Mouse (Mus musculus) C2C12 (cell line): ENCODE data around the gene Thnsl2. TPM values are rescaled to one million over a fixed set of nuclear protein-coding genes. Genes with fewer than 3 reads are reported as not detected.

Source experiments
- H3K27me3 ChIP-seq: one replicate; pipeline ENCODE4 v1.6.1; 2011; ENCODE audit not compliant: control insufficient read depth, insufficient read depth, insufficient read length
- H3K36me3 ChIP-seq: one replicate; pipeline ENCODE4 v1.6.1; 2011; ENCODE audit not compliant: control insufficient read depth, insufficient read depth
- H3K4me3 ChIP-seq: one replicate; pipeline ENCODE4 v1.5.1; 2011; ENCODE audit warnings: mild to moderate bottlenecking, control low read depth; ENCODE audit not compliant: poor library complexity, insufficient read depth, severe bottlenecking
- H3K79me2 ChIP-seq: one replicate; pipeline ENCODE4 v1.6.1; 2011; ENCODE audit not compliant: control insufficient read depth, insufficient read depth
- H3K79me3 ChIP-seq: one replicate; pipeline ENCODE4 v1.6.1; 2011; ENCODE audit warnings: low read depth, control low read depth
- H3ac ChIP-seq: one replicate; pipeline ENCODE3; 2011; ENCODE audit warnings: low read depth; ENCODE audit not compliant: control insufficient read depth, insufficient read length
- CEBPB ChIP-seq: IDR thresholded peaks from one replicate; pipeline ENCODE4 v1.6.1; 2011; ENCODE audit warnings: low read depth, mild to moderate bottlenecking, control low read depth, moderate library complexity
- CTCF ChIP-seq: IDR thresholded peaks from one replicate; pipeline ENCODE4 v1.5.1; 2011; ENCODE audit not compliant: control insufficient read depth, insufficient read depth, insufficient read length
- FOSL1 ChIP-seq: IDR thresholded peaks from one replicate; pipeline ENCODE4 v1.8.0; 2011; ENCODE audit warnings: mild to moderate bottlenecking, low read length; ENCODE audit not compliant: poor library complexity, insufficient read depth, severe bottlenecking
- MAX ChIP-seq: IDR thresholded peaks from one replicate; pipeline ENCODE4 v1.6.1; 2011; ENCODE audit warnings: mild to moderate bottlenecking, control low read depth
- MYOD1 ChIP-seq: IDR thresholded peaks from one replicate; pipeline ENCODE4 v1.6.1; 2011; ENCODE audit warnings: low read depth; ENCODE audit not compliant: control insufficient read depth, insufficient read length
- MYOG ChIP-seq: IDR thresholded peaks from one replicate; pipeline ENCODE4 v1.6.1; 2011; ENCODE audit not compliant: control insufficient read depth, insufficient read length; ENCODE audit errors: extremely low read depth
- USF1 ChIP-seq: IDR thresholded peaks from one replicate; pipeline ENCODE4 v1.6.1; 2011; ENCODE audit warnings: low read depth, mild to moderate bottlenecking, control low read depth, moderate library complexity
- polyA plus RNA-seq: library from polyadenylated mRNA; unstranded; fragments of >200 nt; fragmentation: generic; extraction: Trizol; gene quantifications from one replicate; pipeline ENCODE4 v1.2.1, GENCODE M21; 2012; ENCODE audit warnings: missing spikeins

The Thnsl2 gene
- polyA plus RNA-seq, 1 experiment, result not detected

- H3ac ChIP-seq, result no peak overlapping the region
- no peaks in the 10 kb centered on the region for H3K79me3 ChIP-seq
- H3K36me3 ChIP-seq, result no peaks in the 10 kb centered on the region
- H3K27me3 ChIP-seq, result peaks cover 11% of the 10 kb centered on the region
- H3K79me2 ChIP-seq, result no peaks in the 10 kb centered on the region
- TF ChIP-seq MYOD1, result no peak
- no peak for TF ChIP-seq USF1
- TF ChIP-seq CEBPB, result no peak
- no peak for TF ChIP-seq CTCF
- no peak for TF ChIP-seq MYOG
- TF ChIP-seq MAX, result no peak
- TF ChIP-seq FOSL1, result no peak
- no peak overlapping the region for H3K4me3 ChIP-seq
These were observed 32.7 kb downstream of the Thnsl2 start for GRCm38 (mm10) chr6:71111419-71112113.

DNA sequence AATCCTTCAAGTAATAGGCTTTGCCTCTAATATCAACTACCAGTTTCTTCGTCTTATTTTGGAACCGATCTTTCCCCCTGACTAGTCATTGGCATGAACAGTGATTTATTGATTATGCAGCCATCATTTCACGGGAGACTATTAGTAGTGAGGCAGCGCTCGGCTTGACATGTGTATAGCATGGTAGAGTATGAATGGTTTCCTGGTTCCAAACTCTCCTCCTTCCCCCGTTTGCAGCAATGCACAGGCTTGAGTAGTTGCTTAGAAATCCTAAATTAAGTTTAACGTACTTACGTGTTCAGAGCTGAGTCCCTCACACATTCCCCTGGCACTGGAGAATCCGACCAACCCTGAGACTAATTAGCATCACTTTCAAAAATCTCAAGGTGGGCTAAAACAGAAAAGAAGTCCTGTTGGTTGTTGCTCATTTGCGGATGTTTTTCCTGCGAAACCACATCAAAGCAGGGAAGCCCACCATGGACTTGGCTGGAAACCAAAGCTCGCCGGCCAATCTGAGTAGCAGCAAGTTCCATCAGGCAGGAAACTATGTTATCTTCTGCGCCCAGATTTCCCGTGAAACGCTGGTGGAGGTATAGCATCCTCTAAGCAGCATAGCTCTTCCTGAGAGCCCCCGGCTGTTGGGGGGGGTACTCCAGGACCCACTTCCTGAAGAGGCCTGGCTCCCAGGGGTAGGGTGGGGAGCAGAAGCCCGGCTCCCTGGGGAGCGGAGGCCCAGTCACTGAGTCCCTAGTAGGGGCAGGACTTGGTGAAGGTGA, 37.9 kb downstream of the Thnsl2 start:
- Histone ChIP-seq H3K36me3 (no peaks in the 10 kb centered on the region), H3ac (no peak overlapping the region), H3K79me2 (no peaks in the 10 kb centered on the region), H3K4me3 (no peak overlapping the region), H3K27me3 (peaks cover under 1% of the 10 kb centered on the region), H3K79me3 (no peaks in the 10 kb centered on the region)
- TF ChIP-seq USF1, result no peak
- TF ChIP-seq FOSL1, result no peak
- TF ChIP-seq MYOG, result no peak
- no peak for TF ChIP-seq CEBPB
- no peak for TF ChIP-seq CTCF

DNA sequence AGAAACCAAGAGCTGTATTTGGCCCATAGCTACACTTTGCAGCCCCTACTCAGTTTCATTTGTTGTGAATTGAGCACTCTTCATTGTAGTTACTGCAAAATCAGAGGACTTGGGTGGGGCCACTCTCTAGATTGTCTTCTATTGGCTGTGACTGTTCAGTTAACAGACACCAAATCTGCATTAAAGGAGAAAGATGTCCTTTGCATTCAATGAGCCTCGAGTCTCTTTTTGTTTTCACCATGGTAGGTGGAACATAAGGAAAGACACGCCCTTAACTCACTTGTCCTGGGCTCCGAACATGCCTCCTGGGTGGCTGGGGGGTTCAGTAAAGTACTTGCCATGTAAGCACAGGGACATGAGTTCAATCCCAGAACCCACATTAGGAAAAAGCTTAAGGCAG, 48.1 kb downstream of the Thnsl2 start:
- Histone ChIP-seq H3K36me3 (no peaks in the 10 kb centered on the region), H3K27me3 (no peaks in the 10 kb centered on the region), H3K4me3 (no peak overlapping the region), H3ac (no peak overlapping the region), H3K79me2 (no peaks in the 10 kb centered on the region), H3K79me3 (no peaks in the 10 kb centered on the region)
- TF ChIP-seq USF1 (no peak), FOSL1 (no peak), CTCF (no peak), CEBPB (no peak), MYOG (no peak), MAX (no peak), MYOD1 (no peak)

- Histone ChIP-seq H3K79me3 (no peaks in the 10 kb centered on the region), H3K27me3 (no peaks in the 10 kb centered on the region), H3K79me2 (no peaks in the 10 kb centered on the region), H3ac (no peak overlapping the region), H3K4me3 (no peak overlapping the region), H3K36me3 (no peaks in the 10 kb centered on the region)
- TF ChIP-seq CTCF (no peak), USF1 (no peak), FOSL1 (no peak), MYOD1 (no peak), MAX (no peak), MYOG (no peak), CEBPB (no peak)
These were observed 49.5 kb downstream of the Thnsl2 start for GRCm38 (mm10) chr6:71094693-71095092.

DNA sequence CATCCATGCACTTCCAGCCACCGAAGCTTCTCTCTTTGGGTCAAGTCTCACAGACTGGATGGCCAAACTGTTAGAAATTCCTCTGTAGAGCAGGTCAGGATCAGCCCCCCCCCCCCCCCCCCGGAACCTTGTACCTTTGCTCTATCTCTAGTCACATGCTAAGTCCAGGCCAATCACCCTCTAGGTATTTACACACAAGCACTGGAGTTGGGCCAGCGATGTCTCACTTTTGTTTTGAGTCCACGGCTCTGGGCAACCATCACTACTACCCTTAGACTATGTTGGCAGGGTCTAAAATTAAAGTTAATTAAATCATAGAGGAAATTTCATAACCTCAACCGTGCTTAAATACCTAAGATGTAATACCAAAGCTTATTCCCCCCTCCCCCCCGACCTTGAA, 50.6 kb downstream of the Thnsl2 start:
- no peaks in the 10 kb centered on the region for H3K27me3 ChIP-seq
- H3K36me3 ChIP-seq, result no peaks in the 10 kb centered on the region
- H3K4me3 ChIP-seq, result no peak overlapping the region
- no peaks in the 10 kb centered on the region for H3K79me2 ChIP-seq
- H3K79me3 ChIP-seq, result no peaks in the 10 kb centered on the region
- no peak overlapping the region for H3ac ChIP-seq
- TF ChIP-seq CEBPB, result no peak
- TF ChIP-seq CTCF, result no peak
- TF ChIP-seq MYOD1, result no peak
- TF ChIP-seq FOSL1, result no peak
- no peak for TF ChIP-seq MYOG
- no peak for TF ChIP-seq MAX
- TF ChIP-seq USF1, result no peak
